Mouse (Mus musculus): ENCODE data around the gene 5830473C10Rik.

GRCm38 (mm10) chr5:90556052-90556451 lies 4.9 kb upstream of the 5830473C10Rik start:
- TF ChIP-seq CTCF (IDR thresholded peaks at IDR 0.05; ENCODE audit: extremely low read depth, insufficient read depth, low read length): no peak
- no peak for TF ChIP-seq POLR2A (IDR thresholded peaks at IDR 0.05; ENCODE audit: extremely low read depth, insufficient read depth, low read length)
